In genomic region chr7:19603055-19603454, GRCm38 (mm10) we compare ENCODE assay signal across 8 mouse cellular contexts. TPM values are rescaled to one million over a fixed set of nuclear protein-coding genes. Genes with fewer than 3 reads are reported as not detected.
A peak's percentile ranks its signal among the peaks of the same experiment; 100 is the strongest.
DNase-seq lines count a peak whose midpoint lies in the region; ATAC-seq and TF ChIP-seq lines count a peak whose summit lies in the region.

No protein-coding gene starts in this region.

- H3K9ac ChIP-seq in heart, embryonic 16.5 days (ENCODE audit: low read length): peak overlapping the region; percentile 93
- peak overlapping the region; percentile 99; the same call in 1 of the 2 replicates for H3K9ac ChIP-seq in hindbrain, postnatal 0 days (replicated peaks; ENCODE audit: low read length)
- H3K9ac ChIP-seq in midbrain, postnatal 0 days (replicated peaks; ENCODE audit: low read length, poor library complexity, severe bottlenecking): peak overlapping the region; percentile 100; the same call in 1 of the 2 replicates

- peaks cover 23% of the 10 kb centered on the region for H3K4me1 ChIP-seq in heart, embryonic 16.5 days (ENCODE audit: control insufficient read depth, insufficient read depth, low read length)
- peaks cover 32% of the 10 kb centered on the region for H3K4me1 ChIP-seq in bone marrow macrophage, adult 2 months (ENCODE audit: control insufficient read depth, insufficient read depth, low read length)
- H3K4me1 ChIP-seq in hindbrain, postnatal 0 days (ENCODE audit: insufficient read depth, low read length): peaks cover 16% of the 10 kb centered on the region
- peaks cover 14% of the 10 kb centered on the region for H3K4me1 ChIP-seq in midbrain, postnatal 0 days (ENCODE audit: insufficient read depth, low read length)

- TF ChIP-seq POLR2A in bone marrow macrophage, adult 2 months (IDR thresholded peaks at IDR 0.05; ENCODE audit: borderline replicate concordance, low read depth, low read length): no peak

- peak overlapping the region; percentile 91 for H3K4me2 ChIP-seq in heart, embryonic 16.5 days (ENCODE audit: low read depth, low read length)
- peak overlapping the region; percentile 94 for H3K4me2 ChIP-seq in hindbrain, postnatal 0 days (ENCODE audit: low read depth, low read length)
- H3K4me2 ChIP-seq in midbrain, postnatal 0 days (ENCODE audit: low read depth, low read length, poor library complexity, severe bottlenecking): peak overlapping the region; percentile 93

- peaks cover 15% of the 10 kb centered on the region for H3K36me3 ChIP-seq in heart, embryonic 16.5 days (ENCODE audit: control insufficient read depth, insufficient read depth)
- peaks cover 18% of the 10 kb centered on the region for H3K36me3 ChIP-seq in hindbrain, postnatal 0 days (ENCODE audit: insufficient read depth, low read length)
- H3K36me3 ChIP-seq in midbrain, postnatal 0 days (ENCODE audit: insufficient read depth, low read length): peaks cover 29% of the 10 kb centered on the region; the same call in 1 of the 2 replicates

- no peak for DNase-seq in heart, postnatal 4 days
- no peak for DNase-seq in hindbrain, postnatal 0 days (ENCODE audit: low spot score)
- no peak for DNase-seq in midbrain, postnatal 0 days (ENCODE audit: low spot score)
- no peak for DNase-seq in ovary, adult 18-20 months (ENCODE audit: low spot score)
- no peak for DNase-seq in ovary, postnatal 10 days (ENCODE audit: low spot score)
- DNase-seq in frontal cortex, postnatal 36 days (ENCODE audit: low spot score in 2 of 2): no peak

- H3K4me3 ChIP-seq in heart, embryonic 16.5 days (ENCODE audit: low read length): no peak overlapping the region; the same call in 1 of the 2 replicates
- H3K4me3 ChIP-seq in bone marrow macrophage, adult 2 months (ENCODE audit: insufficient read depth, low read length): peak overlapping the region; percentile 88
- peak overlapping the region; percentile 80 for H3K4me3 ChIP-seq in hindbrain, postnatal 0 days (ENCODE audit: low read length)
- H3K4me3 ChIP-seq in midbrain, postnatal 0 days (ENCODE audit: low read depth, low read length): peak overlapping the region; percentile 98; the same call in 1 of the 2 replicates

- H3K27me3 ChIP-seq in heart, embryonic 16.5 days (ENCODE audit: control insufficient read depth, insufficient read depth, low read length): no peaks in the 10 kb centered on the region
- no peaks in the 10 kb centered on the region for H3K27me3 ChIP-seq in hindbrain, postnatal 0 days (ENCODE audit: insufficient read depth, low read length)
- H3K27me3 ChIP-seq in midbrain, postnatal 0 days (ENCODE audit: insufficient read depth, low read length): no peaks in the 10 kb centered on the region

- ATAC-seq in heart, embryonic 16.5 days (replicated peaks; ENCODE audit: extremely low read depth, insufficient read depth, low FRiP score): no peak
- ATAC-seq in hindbrain, postnatal 0 days: no peak
- no peak for ATAC-seq in midbrain, postnatal 0 days (ENCODE audit: low FRiP score)

- H3K9me3 ChIP-seq in heart, embryonic 16.5 days (replicated peaks; ENCODE audit: control insufficient read depth, low read length): no peaks in the 10 kb centered on the region
- no peaks in the 10 kb centered on the region for H3K9me3 ChIP-seq in hindbrain, postnatal 0 days (ENCODE audit: low read length)
- H3K9me3 ChIP-seq in midbrain, postnatal 0 days (ENCODE audit: low read length): no peaks in the 10 kb centered on the region

- TF ChIP-seq CTCF in bone marrow macrophage, adult 2 months (IDR thresholded peaks at IDR 0.05; ENCODE audit: low read depth, low read length): no peak
- TF ChIP-seq CTCF in hindbrain, postnatal 0 days (IDR thresholded peaks at IDR 0.05; ENCODE audit: low read depth): no peak
- no peak for TF ChIP-seq CTCF in midbrain, postnatal 0 days (IDR thresholded peaks at IDR 0.05)

- WGBS in heart, embryonic 16.5 days: 74% methylated on average over 12 of the region's 12 CpGs
- 82% methylated on average over 12 of the region's 12 CpGs for WGBS in hindbrain, postnatal 0 days
- WGBS in midbrain, postnatal 0 days: 87% methylated on average over 12 of the region's 12 CpGs

- no peak overlapping the region for H3K27ac ChIP-seq in heart, embryonic 16.5 days (ENCODE audit: low read length)
- no peak overlapping the region for H3K27ac ChIP-seq in bone marrow macrophage, adult 2 months (ENCODE audit: insufficient read depth, low read depth, low read length)
- H3K27ac ChIP-seq in hindbrain, postnatal 0 days: peak overlapping the region; percentile 82; the same call in 1 of the 2 replicates
- peak overlapping the region; percentile 12; the same call in 1 of the 2 replicates for H3K27ac ChIP-seq in midbrain, postnatal 0 days (ENCODE audit: low read depth, low read length)

RNA-seq across cellular contexts. Expression of gene Clasrp, which starts 1.2 kb away (rescaled TPM):
- 31.9 and 35.1 TPM in 2 replicates for polyA plus RNA-seq in heart, embryonic 16.5 days (2015; fragmentation: Nextera tagmentation; extraction: Ambion mirVana)
- 10 to 100 TPM; 33.0 to 33.7 TPM for total RNA-seq in heart, postnatal 4 days (2021)
- polyA plus RNA-seq in bone marrow macrophage, adult 2 months (2012; ENCODE audit: insufficient read depth, insufficient read length, missing spikeins): 41.1 and 53.9 TPM in 2 replicates
- 67.0 and 90.9 TPM in 2 replicates for total RNA-seq in hindbrain, postnatal 0 days (2014; rRNA removed)
- 70.3 and 77.5 TPM in 2 replicates for polyA plus RNA-seq in hindbrain, postnatal 0 days (2015; fragmentation: Nextera tagmentation; extraction: Ambion mirVana)
- 74.4 and 97.4 TPM in 2 replicates for total RNA-seq in midbrain, postnatal 0 days (2014; rRNA removed)
- 70.3 and 74.7 TPM in 2 replicates for polyA plus RNA-seq in midbrain, postnatal 0 days (2015; fragmentation: Nextera tagmentation; extraction: Ambion mirVana)

RNA-seq across cellular contexts. Expression of gene Gemin7, which starts 25.7 kb away (rescaled TPM):
- polyA plus RNA-seq in heart, embryonic 16.5 days (2015; fragmentation: Nextera tagmentation; extraction: Ambion mirVana): 125 and 127 TPM in 2 replicates
- 10 to 100 TPM; 55.3 to 61.1 TPM for total RNA-seq in heart, postnatal 4 days (2021)
- 51.6 and 52.0 TPM in 2 replicates for polyA plus RNA-seq in bone marrow macrophage, adult 2 months (2012; ENCODE audit: insufficient read depth, insufficient read length, missing spikeins)
- total RNA-seq in hindbrain, postnatal 0 days (2014; rRNA removed): 60.0 and 61.7 TPM in 2 replicates
- 153 and 162 TPM in 2 replicates for polyA plus RNA-seq in hindbrain, postnatal 0 days (2015; fragmentation: Nextera tagmentation; extraction: Ambion mirVana)
- total RNA-seq in midbrain, postnatal 0 days (2014; rRNA removed): 58.1 and 70.9 TPM in 2 replicates
- 158 and 181 TPM in 2 replicates for polyA plus RNA-seq in midbrain, postnatal 0 days (2015; fragmentation: Nextera tagmentation; extraction: Ambion mirVana)

RNA-seq across cellular contexts. Expression of gene Zfp296, which starts 26.0 kb away (rescaled TPM):
- polyA plus RNA-seq in heart, embryonic 16.5 days (2015; fragmentation: Nextera tagmentation; extraction: Ambion mirVana): 0.24 and 0.66 TPM in 2 replicates
- under 1 TPM in 1 of 2 experiments, not detected in 1; 0.17 TPM for total RNA-seq in heart, postnatal 4 days (2021)
- polyA plus RNA-seq in bone marrow macrophage, adult 2 months (2012; ENCODE audit: insufficient read depth, insufficient read length, missing spikeins): 0.60 TPM in 1 of 2 replicates, not detected in the other
- total RNA-seq in hindbrain, postnatal 0 days (2014; rRNA removed): 0.25 TPM in 1 of 2 replicates, not detected in the other
- polyA plus RNA-seq in hindbrain, postnatal 0 days (2015; fragmentation: Nextera tagmentation; extraction: Ambion mirVana): not detected in 2 replicates
- total RNA-seq in midbrain, postnatal 0 days (2014; rRNA removed): 0.33 and 1.2 TPM in 2 replicates
- polyA plus RNA-seq in midbrain, postnatal 0 days (2015; fragmentation: Nextera tagmentation; extraction: Ambion mirVana): 0.11 TPM in 1 of 2 replicates, not detected in the other

RNA-seq across cellular contexts. Expression of gene Relb, which starts 26.2 kb away (rescaled TPM):
- 8.3 and 12.4 TPM in 2 replicates for polyA plus RNA-seq in heart, embryonic 16.5 days (2015; fragmentation: Nextera tagmentation; extraction: Ambion mirVana)
- total RNA-seq in heart, postnatal 4 days (2021): 1 to 10 TPM; 8.1 to 9.1 TPM
- polyA plus RNA-seq in bone marrow macrophage, adult 2 months (2012; ENCODE audit: insufficient read depth, insufficient read length, missing spikeins): 33.2 and 35.7 TPM in 2 replicates
- total RNA-seq in hindbrain, postnatal 0 days (2014; rRNA removed): 9.2 and 10.2 TPM in 2 replicates
- polyA plus RNA-seq in hindbrain, postnatal 0 days (2015; fragmentation: Nextera tagmentation; extraction: Ambion mirVana): 6.5 and 6.9 TPM in 2 replicates
- 5.6 and 7.3 TPM in 2 replicates for total RNA-seq in midbrain, postnatal 0 days (2014; rRNA removed)
- 5.6 and 6.2 TPM in 2 replicates for polyA plus RNA-seq in midbrain, postnatal 0 days (2015; fragmentation: Nextera tagmentation; extraction: Ambion mirVana)

RNA-seq across cellular contexts. Expression of gene Ppp1r37, which starts 40.2 kb away (rescaled TPM):
- polyA plus RNA-seq in heart, embryonic 16.5 days (2015; fragmentation: Nextera tagmentation; extraction: Ambion mirVana): 18.2 and 21.1 TPM in 2 replicates
- 10 to 100 TPM; 45.4 to 45.6 TPM for total RNA-seq in heart, postnatal 4 days (2021)
- 19.3 and 25.7 TPM in 2 replicates for polyA plus RNA-seq in bone marrow macrophage, adult 2 months (2012; ENCODE audit: insufficient read depth, insufficient read length, missing spikeins)
- 125 and 128 TPM in 2 replicates for total RNA-seq in hindbrain, postnatal 0 days (2014; rRNA removed)
- polyA plus RNA-seq in hindbrain, postnatal 0 days (2015; fragmentation: Nextera tagmentation; extraction: Ambion mirVana): 27.0 and 27.7 TPM in 2 replicates
- 114 and 127 TPM in 2 replicates for total RNA-seq in midbrain, postnatal 0 days (2014; rRNA removed)
- 27.8 and 28.1 TPM in 2 replicates for polyA plus RNA-seq in midbrain, postnatal 0 days (2015; fragmentation: Nextera tagmentation; extraction: Ambion mirVana)

Comparison
In these comparisons a context has a peak if more than half of its experiments do, and no peak if none do; other contexts are left out.
1. H3K27ac ChIP-seq: peak in hindbrain, postnatal 0 days (single experiment) and midbrain, postnatal 0 days (single experiment); none in heart, embryonic 16.5 days (single experiment) and bone marrow macrophage, adult 2 months (single experiment).
2. Peak in every context shown above with its lines, with median percentiles within 50 percentile points of each other: H3K4me2 ChIP-seq and H3K9ac ChIP-seq.